Mouse (Mus musculus) spleen, adult 2 months (tissue): Measurements from ENCODE around the gene Arid1b. TPM values are rescaled to one million over a fixed set of nuclear protein-coding genes. Genes with fewer than 3 reads are reported as not detected.

Experiments
- DNase-seq, 2 experiments: peaks; one replicate each; pipeline versions ENCODE4 v3.0.0 to v3.0.0-alpha.2; 2012 to 2021; ENCODE audit warnings: low spot score in 2 of 2, low read depth in 1 of 2
- H3K27ac ChIP-seq: fragments of 200-500 bp; 2 replicates; pipeline ENCODE4 v1.5.1; 2012; ENCODE audit warnings: low read length, inconsistent platforms; ENCODE audit not compliant: insufficient read depth
- H3K27me3 ChIP-seq: fragments of 200-500 bp; 2 replicates; pipeline ENCODE4 v1.6.1; 2012; ENCODE audit warnings: mild to moderate bottlenecking, moderate library complexity, low read length, inconsistent platforms; ENCODE audit not compliant: control insufficient read depth, insufficient read depth
- H3K36me3 ChIP-seq: fragments of 200-500 bp; 2 replicates; pipeline ENCODE4 v1.6.1; 2012; ENCODE audit warnings: mild to moderate bottlenecking, low read length, inconsistent platforms; ENCODE audit not compliant: control insufficient read depth, insufficient read depth
- H3K4me1 ChIP-seq: fragments of 200-500 bp; 2 replicates; pipeline ENCODE4 v1.6.1; 2011; ENCODE audit warnings: inconsistent platforms; ENCODE audit not compliant: control insufficient read depth, insufficient read depth, insufficient read length
- H3K4me3 ChIP-seq: fragments of 200-500 bp; 2 replicates; pipeline ENCODE4 v1.5.1; 2011; ENCODE audit warnings: mild to moderate bottlenecking, inconsistent platforms; ENCODE audit not compliant: insufficient read depth, insufficient read length; ENCODE audit errors: extremely low read depth
- CTCF ChIP-seq: fragments of 200-500 bp; IDR thresholded peaks from 2 replicates; pipeline ENCODE4 v1.5.1; 2011; ENCODE audit warnings: mild to moderate bottlenecking, inconsistent platforms; ENCODE audit not compliant: insufficient read depth, insufficient read length, insufficient replicate concordance; ENCODE audit errors: extremely low read depth
- POLR2A ChIP-seq: fragments of 200-500 bp; IDR thresholded peaks from 2 replicates; pipeline ENCODE4 v1.6.1; 2011; ENCODE audit warnings: low read depth, low read length, inconsistent platforms
- WGBS: fragments of 180-500 bp; shearing (Covaris S2); methylation state at CpG from one replicate; pipeline ENCODE4 v1.1.7; 2018; 5-methylcytosine and 5-hydroxymethylcytosine counted together
- polyA plus RNA-seq: library from polyadenylated mRNA; depleted of rRNA; stranded (reverse); fragments of >200 nt; gene quantifications from 2 replicates; pipeline ENCODE4 v1.2.3, GENCODE M21; 2012

Arid1b gene
- polyA plus RNA-seq, 1 experiment, result 53.5 TPM

- no peaks in the 10 kb centered on the region for H3K4me1 ChIP-seq
- WGBS, result 23% methylated on average over 7 of the region's 7 CpGs
- no peaks in the 10 kb centered on the region for H3K36me3 ChIP-seq
- DNase-seq, result no peak
- no peak overlapping the region for H3K4me3 ChIP-seq
- no peaks in the 10 kb centered on the region for H3K27me3 ChIP-seq
- no peak overlapping the region for H3K27ac ChIP-seq
- TF ChIP-seq POLR2A, result no peak
- no peak for TF ChIP-seq CTCF
Measured at GRCm38 (mm10) chr17:4980151-4980550, 14.0 kb upstream of the Arid1b start.

- Histone ChIP-seq H3K4me1 (no peaks in the 10 kb centered on the region), H3K27me3 (no peaks in the 10 kb centered on the region), H3K27ac (no peak overlapping the region), H3K4me3 (no peak overlapping the region), H3K36me3 (no peaks in the 10 kb centered on the region)
- 89% methylated on average over 5 of the region's 5 CpGs for WGBS
- TF ChIP-seq CTCF (no peak), POLR2A (no peak)
- DNase-seq, result no peak
Measured at GRCm38 (mm10) chr17:4982819-4983218, 11.3 kb upstream of the Arid1b start.

GRCm38 (mm10) chr17:4984691-4985090 lies 9.4 kb upstream of the Arid1b start:
- no peak for DNase-seq
- H3K27ac ChIP-seq, result no peak overlapping the region
- H3K4me1 ChIP-seq, result no peaks in the 10 kb centered on the region
- 69% methylated on average over 7 of the region's 7 CpGs for WGBS
- no peaks in the 10 kb centered on the region for H3K36me3 ChIP-seq
- H3K4me3 ChIP-seq, result no peak overlapping the region
- TF ChIP-seq CTCF, result no peak
- no peak for TF ChIP-seq POLR2A
- H3K27me3 ChIP-seq, result no peaks in the 10 kb centered on the region

GRCm38 (mm10) chr17:4990911-4991560 lies 3.1 kb upstream of the Arid1b start:
- H3K27ac ChIP-seq, result no peak overlapping the region
- WGBS, result 92% methylated on average over 16 of the region's 16 CpGs
- TF ChIP-seq CTCF (no peak), POLR2A (no peak)
- DNase-seq, result no peak
- H3K4me1 ChIP-seq, result no peaks in the 10 kb centered on the region; the same call in none of the 2 replicates
- H3K4me3 ChIP-seq, result no peak overlapping the region
- H3K27me3 ChIP-seq, result peaks cover 2% of the 10 kb centered on the region; the same call in 1 of the 2 replicates
- no peaks in the 10 kb centered on the region for H3K36me3 ChIP-seq

GRCm38 (mm10) chr17:4991600-4991999 lies 2.5 kb upstream of the Arid1b start:
- TF ChIP-seq CTCF, result no peak
- no peak for TF ChIP-seq POLR2A
- DNase-seq, result no peak
- no peaks in the 10 kb centered on the region for H3K36me3 ChIP-seq
- no peaks in the 10 kb centered on the region; the same call in none of the 2 replicates for H3K4me1 ChIP-seq
- peaks cover 2% of the 10 kb centered on the region; the same call in 1 of the 2 replicates for H3K27me3 ChIP-seq
- 85% methylated on average over 10 of the region's 10 CpGs for WGBS
- H3K27ac ChIP-seq, result no peak overlapping the region
- H3K4me3 ChIP-seq, result no peak overlapping the region

GRCm38 (mm10) chr17:4993497-4993839 lies 664 bp upstream of the Arid1b start:
- Histone ChIP-seq H3K4me3 (peak overlapping the region; percentile 77), H3K36me3 (no peaks in the 10 kb centered on the region), H3K27ac (peak overlapping the region; percentile 99), H3K4me1 (no peaks in the 10 kb centered on the region; the same call in none of the 2 replicates), H3K27me3 (peaks cover 2% of the 10 kb centered on the region; the same call in 1 of the 2 replicates)
- WGBS, result 9% methylated on average over 9 of the region's 9 CpGs
- no peak for DNase-seq
- no peak for TF ChIP-seq POLR2A
- TF ChIP-seq CTCF, result no peak

- no peak for DNase-seq
- 3% methylated on average over 21 of the region's 55 CpGs for WGBS
- H3K4me1 ChIP-seq, result peaks cover 2% of the 10 kb centered on the region
- H3K27me3 ChIP-seq, result peaks cover 2% of the 10 kb centered on the region; the same call in 1 of the 2 replicates
- peak overlapping the region; percentile 77 for H3K4me3 ChIP-seq
- H3K36me3 ChIP-seq, result no peaks in the 10 kb centered on the region
- TF ChIP-seq CTCF, result no peak
- TF ChIP-seq POLR2A, result no peak
- H3K27ac ChIP-seq, result peak overlapping the region; percentile 99
Measured at GRCm38 (mm10) chr17:4994504-4994812, 326 bp downstream of the Arid1b start.
